Mouse (Mus musculus): ENCODE measurements at regions not wholly inside any gene's neighbourhood (a gene's known extent, or its start where the extent isn't known, plus 50 kb on each side); places are given as distances from the start of the nearest gene placed in this dataset.

GRCm38 (mm10) chr16:47798838-47799237, 484.7 kb upstream of the Dppa4 start:
- no peaks in the 10 kb centered on the region for H3K36me3 ChIP-seq (ENCODE audit: control insufficient read depth, insufficient read depth, low read length)
- no peak for DNase-seq
- H3K27me3 ChIP-seq (ENCODE audit: control insufficient read depth, insufficient read depth, low read length), result no peaks in the 10 kb centered on the region
- WGBS, result 58% methylated on average over 2 of the region's 2 CpGs
- H3K4me3 ChIP-seq, result no peak overlapping the region
- H3K27ac ChIP-seq, result no peak overlapping the region
- TF ChIP-seq EP300 (IDR thresholded peaks at IDR 0.05; ENCODE audit: insufficient read depth, low read depth, low read length), result no peak
- TF ChIP-seq CTCF (IDR thresholded peaks at IDR 0.05), result no peak
- no peak for TF ChIP-seq POLR2A (IDR thresholded peaks at IDR 0.05; ENCODE audit: insufficient read depth, low read depth, low read length)
- intact Hi-C loops (cut with DNase I), result no loop called here
- H3K79me2 ChIP-seq (replicated peaks; ENCODE audit: control insufficient read depth, insufficient read depth, low read length), result no peaks in the 10 kb centered on the region
- H3K4me1 ChIP-seq (ENCODE audit: control insufficient read depth, insufficient read depth, low read length), result no peaks in the 10 kb centered on the region
- no peak overlapping the region for H3K9ac ChIP-seq (ENCODE audit: low read depth, low read length)

GRCm38 (mm10) chr16:47843169-47843568, 440.4 kb upstream of the Dppa4 start:
- no peaks in the 10 kb centered on the region for H3K4me1 ChIP-seq (ENCODE audit: control insufficient read depth, insufficient read depth, low read length)
- no peaks in the 10 kb centered on the region for H3K79me2 ChIP-seq (replicated peaks; ENCODE audit: control insufficient read depth, insufficient read depth, low read length)
- no peak for DNase-seq
- no peak overlapping the region for H3K4me3 ChIP-seq
- H3K27ac ChIP-seq, result no peak overlapping the region
- H3K36me3 ChIP-seq (ENCODE audit: control insufficient read depth, insufficient read depth, low read length), result no peaks in the 10 kb centered on the region
- intact Hi-C loops (cut with DNase I), result no loop called here
- no peak overlapping the region for H3K9ac ChIP-seq (ENCODE audit: low read depth, low read length)
- no peak for TF ChIP-seq EP300 (IDR thresholded peaks at IDR 0.05; ENCODE audit: insufficient read depth, low read depth, low read length)
- TF ChIP-seq POLR2A (IDR thresholded peaks at IDR 0.05; ENCODE audit: insufficient read depth, low read depth, low read length), result no peak
- no peak for TF ChIP-seq CTCF (IDR thresholded peaks at IDR 0.05)
- WGBS, result 83% methylated on average over 3 of the region's 3 CpGs
- no peaks in the 10 kb centered on the region for H3K27me3 ChIP-seq (ENCODE audit: control insufficient read depth, insufficient read depth, low read length)

GRCm38 (mm10) chr16:47851631-47852030, 431.9 kb upstream of the Dppa4 start:
- Histone ChIP-seq H3K79me2 (replicated peaks; ENCODE audit: control insufficient read depth, insufficient read depth, low read length) (no peaks in the 10 kb centered on the region), H3K4me1 (ENCODE audit: control insufficient read depth, insufficient read depth, low read length) (no peaks in the 10 kb centered on the region), H3K4me3 (no peak overlapping the region), H3K27ac (no peak overlapping the region), H3K9ac (ENCODE audit: low read depth, low read length) (no peak overlapping the region), H3K36me3 (ENCODE audit: control insufficient read depth, insufficient read depth, low read length) (no peaks in the 10 kb centered on the region), H3K27me3 (ENCODE audit: control insufficient read depth, insufficient read depth, low read length) (no peaks in the 10 kb centered on the region)
- TF ChIP-seq POLR2A (IDR thresholded peaks at IDR 0.05; ENCODE audit: insufficient read depth, low read depth, low read length) (no peak), CTCF (IDR thresholded peaks at IDR 0.05) (no peak), EP300 (IDR thresholded peaks at IDR 0.05; ENCODE audit: insufficient read depth, low read depth, low read length) (no peak)
- intact Hi-C loops (cut with DNase I), result no loop called here
- WGBS, result 42% methylated on average over 1 of the region's 1 CpGs
- DNase-seq, result no peak

- intact Hi-C loops (cut with DNase I), result no loop called here
- no peak overlapping the region for H3K27ac ChIP-seq
- no peaks in the 10 kb centered on the region for H3K79me2 ChIP-seq (replicated peaks; ENCODE audit: control insufficient read depth, insufficient read depth, low read length)
- DNase-seq, result no peak
- no peaks in the 10 kb centered on the region for H3K4me1 ChIP-seq (ENCODE audit: control insufficient read depth, insufficient read depth, low read length)
- H3K36me3 ChIP-seq (ENCODE audit: control insufficient read depth, insufficient read depth, low read length), result no peaks in the 10 kb centered on the region
- no peak overlapping the region for H3K4me3 ChIP-seq
- no peaks in the 10 kb centered on the region for H3K27me3 ChIP-seq (ENCODE audit: control insufficient read depth, insufficient read depth, low read length)
- 65% methylated on average over 3 of the region's 3 CpGs for WGBS
- TF ChIP-seq POLR2A (IDR thresholded peaks at IDR 0.05; ENCODE audit: insufficient read depth, low read depth, low read length), result no peak
- TF ChIP-seq CTCF (IDR thresholded peaks at IDR 0.05), result no peak
- no peak for TF ChIP-seq EP300 (IDR thresholded peaks at IDR 0.05; ENCODE audit: insufficient read depth, low read depth, low read length)
- no peak overlapping the region for H3K9ac ChIP-seq (ENCODE audit: low read depth, low read length)
These were observed 423.7 kb upstream of the Dppa4 start for GRCm38 (mm10) chr16:47859840-47860239.

- DNase-seq, result no peak
- H3K9ac ChIP-seq (ENCODE audit: low read depth, low read length), result no peak overlapping the region
- H3K36me3 ChIP-seq (ENCODE audit: control insufficient read depth, insufficient read depth, low read length), result no peaks in the 10 kb centered on the region
- intact Hi-C loops (cut with DNase I), result no loop called here
- no peak overlapping the region for H3K27ac ChIP-seq
- no peak overlapping the region for H3K4me3 ChIP-seq
- no peaks in the 10 kb centered on the region for H3K79me2 ChIP-seq (replicated peaks; ENCODE audit: control insufficient read depth, insufficient read depth, low read length)
- H3K4me1 ChIP-seq (ENCODE audit: control insufficient read depth, insufficient read depth, low read length), result no peaks in the 10 kb centered on the region
- TF ChIP-seq EP300 (IDR thresholded peaks at IDR 0.05; ENCODE audit: insufficient read depth, low read depth, low read length) (no peak), POLR2A (IDR thresholded peaks at IDR 0.05; ENCODE audit: insufficient read depth, low read depth, low read length) (no peak), CTCF (IDR thresholded peaks at IDR 0.05) (no peak)
- WGBS, result 48% methylated on average over 1 of the region's 1 CpGs
- no peaks in the 10 kb centered on the region for H3K27me3 ChIP-seq (ENCODE audit: control insufficient read depth, insufficient read depth, low read length)
These were observed 408.3 kb upstream of the Dppa4 start for GRCm38 (mm10) chr16:47875258-47875657.

GRCm38 (mm10) chr16:47883476-47883875, 400.1 kb upstream of the Dppa4 start:
- intact Hi-C loops (cut with DNase I), result no loop called here
- H3K4me1 ChIP-seq (ENCODE audit: control insufficient read depth, insufficient read depth, low read length), result no peaks in the 10 kb centered on the region
- 82% methylated on average over 1 of the region's 1 CpGs for WGBS

More at GRCm38 (mm10) chr16:47883476-47883875, 400.1 kb upstream of the Dppa4 start:
- no peaks in the 10 kb centered on the region for H3K79me2 ChIP-seq (replicated peaks; ENCODE audit: control insufficient read depth, insufficient read depth, low read length)
- no peak for TF ChIP-seq POLR2A (IDR thresholded peaks at IDR 0.05; ENCODE audit: insufficient read depth, low read depth, low read length)
- TF ChIP-seq CTCF (IDR thresholded peaks at IDR 0.05), result peak; percentile 34
- H3K9ac ChIP-seq (ENCODE audit: low read depth, low read length), result no peak overlapping the region
- no peak overlapping the region for H3K27ac ChIP-seq
- DNase-seq, result no peak
- no peak overlapping the region for H3K4me3 ChIP-seq
- H3K27me3 ChIP-seq (ENCODE audit: control insufficient read depth, insufficient read depth, low read length), result no peaks in the 10 kb centered on the region
- no peaks in the 10 kb centered on the region for H3K36me3 ChIP-seq (ENCODE audit: control insufficient read depth, insufficient read depth, low read length)
